Mouse (Mus musculus): ENCODE measurements around the gene Pola2. TPM values are rescaled to one million over a fixed set of nuclear protein-coding genes. Genes with fewer than 3 reads are reported as not detected.

Pola2 gene
- 10 to 100 TPM in 1 of 2 experiments, 1 to 10 TPM in 1; 8.7 to 10.6 TPM for total RNA-seq (2021)
- long read RNA-seq, experiment 1, partial matches to known transcripts: 0 of 4 reads
- long read RNA-seq, experiment 1, other reads (novel, unspliced or antisense): 3 of 4 reads
- long read RNA-seq, experiment 2, partial matches to known transcripts: 0 of 4 reads
- long read RNA-seq, experiment 2, other reads (novel, unspliced or antisense): 4 of 4 reads

DNA sequence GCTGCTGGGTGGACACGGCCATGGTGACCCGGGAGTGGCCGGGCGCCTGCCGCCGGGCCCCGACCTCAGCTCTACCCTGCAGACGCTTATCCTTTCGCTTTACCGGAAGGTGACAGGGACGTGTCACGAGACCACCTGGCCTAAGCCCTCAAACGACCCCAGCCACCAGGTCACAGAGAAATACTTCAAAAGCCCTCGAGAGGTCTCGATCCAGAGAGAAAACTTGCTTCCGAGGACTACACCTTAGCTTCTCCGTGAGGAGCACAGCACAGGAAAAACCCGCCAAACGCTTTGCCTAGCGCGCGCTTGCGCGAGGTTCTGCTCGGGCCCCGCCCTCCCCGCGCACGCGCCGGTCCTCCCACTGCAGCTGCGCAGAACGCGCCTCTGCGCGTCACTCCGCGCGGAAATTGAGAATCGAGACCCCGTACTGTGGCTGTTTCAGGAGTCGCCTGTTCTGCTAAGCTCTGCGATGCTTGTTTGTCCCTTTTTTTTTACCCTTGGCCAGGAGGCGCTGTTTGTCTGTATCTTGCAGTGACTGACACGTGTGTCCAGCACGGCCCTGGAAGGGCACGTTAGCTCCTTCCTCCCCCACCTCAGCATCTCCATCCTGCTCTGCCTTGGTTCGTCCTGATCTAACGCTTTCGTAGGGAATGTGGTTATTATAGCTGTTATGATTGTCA is at the start of gene Pola2:
Gene Pola2 (minus strand): TSS at position 320 of the 680 bp plus-strand sequence.
- DNase-seq: peak; percentile 91 to 93

DNA sequence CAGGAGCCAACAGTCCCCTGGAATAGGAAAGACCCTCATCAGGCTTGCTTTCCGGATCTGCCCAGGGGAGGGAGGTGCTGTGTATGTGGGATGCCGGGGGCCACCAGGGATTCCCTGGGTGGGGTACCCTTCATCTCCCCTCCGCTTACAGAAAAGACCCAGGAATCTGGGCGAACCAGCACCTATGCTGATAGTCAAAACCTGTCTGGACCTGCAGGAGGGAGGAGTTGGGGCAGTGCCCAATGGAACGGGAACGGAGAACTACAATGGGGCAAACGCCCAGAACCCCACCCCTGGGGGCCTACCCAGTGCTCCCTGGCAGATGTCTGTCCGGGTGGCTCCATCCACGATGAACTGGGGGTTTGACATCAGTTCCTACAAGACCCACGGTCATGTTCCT is 49.7 kb upstream of the Pola2 start:
- no peak for DNase-seq

GRCm38 (mm10) chr19:6009137-6009536 is 45.1 kb upstream of the Pola2 start:
- no peak for DNase-seq

- DNase-seq: no peak
Observed at GRCm38 (mm10) chr19:6007013-6007412, 43.0 kb upstream of the Pola2 start.

GRCm38 (mm10) chr19:6005541-6005940 is 41.5 kb upstream of the Pola2 start:
- DNase-seq: no peak

DNA sequence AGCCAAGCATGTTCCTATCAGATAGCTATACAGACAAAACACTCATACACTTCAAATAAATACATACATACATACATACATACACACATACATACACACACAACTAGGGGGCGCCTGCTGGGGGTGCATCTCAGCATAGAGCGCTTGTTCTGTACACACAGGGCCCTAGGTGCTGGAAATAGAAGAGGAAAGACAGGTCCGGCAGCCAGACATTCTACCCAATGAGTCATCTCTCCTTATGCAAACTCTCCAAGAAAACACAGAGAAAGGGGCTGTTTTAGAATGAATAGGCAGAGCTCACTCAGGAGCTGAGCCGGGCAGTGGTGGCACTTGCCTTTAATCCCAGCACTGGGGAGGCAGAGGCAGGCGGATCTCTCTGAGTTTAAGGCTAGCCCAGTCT is 36.0 kb upstream of the Pola2 start:
- DNase-seq: no peak

GRCm38 (mm10) chr19:5998180-5998579 is 34.2 kb upstream of the Pola2 start:
- DNase-seq: no peak

- no peak for DNase-seq
Observed at GRCm38 (mm10) chr19:5994711-5995110, 30.7 kb upstream of the Pola2 start.

DNA sequence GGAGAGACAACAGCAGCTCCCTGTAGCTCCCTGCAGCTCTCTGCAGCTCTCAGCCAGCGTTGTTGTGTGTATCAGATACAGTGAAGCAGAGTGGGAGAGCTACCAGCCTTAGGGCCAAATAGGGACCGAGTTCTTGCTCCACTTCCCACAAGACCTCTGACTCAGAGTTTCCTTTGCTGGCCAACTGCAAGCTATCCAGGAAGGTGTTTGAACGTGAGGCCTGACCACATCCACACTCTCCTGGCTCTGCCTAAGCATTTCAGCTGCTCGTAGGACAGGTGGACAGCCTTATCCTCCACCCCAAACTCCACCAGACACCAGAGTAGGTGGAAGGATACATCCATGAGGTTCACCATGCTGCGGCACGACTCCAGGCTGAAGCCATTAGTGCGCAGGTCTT is 28.0 kb upstream of the Pola2 start:
- no peak for DNase-seq

- no peak for DNase-seq
Observed at GRCm38 (mm10) chr19:5991467-5991866, 27.5 kb upstream of the Pola2 start.

DNA sequence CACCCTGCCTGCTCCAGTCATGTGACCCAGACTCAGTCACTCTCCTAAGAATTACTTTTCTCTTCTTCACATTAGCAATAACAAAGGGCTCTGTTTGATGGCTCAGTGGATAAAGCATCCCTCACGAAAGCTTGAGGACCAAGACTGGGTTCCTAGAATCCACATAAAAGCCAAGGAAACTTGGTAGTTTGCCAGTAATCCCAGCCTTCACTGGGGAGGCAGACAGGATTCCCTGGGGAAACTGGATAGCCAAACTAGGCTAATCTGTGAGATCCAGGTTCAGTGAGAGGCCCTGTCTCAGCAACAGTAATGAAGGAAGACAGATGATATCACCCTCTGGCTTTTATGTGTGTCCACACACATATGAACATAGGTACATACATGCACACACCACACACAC is 26.9 kb upstream of the Pola2 start:
- DNase-seq: no peak

DNA sequence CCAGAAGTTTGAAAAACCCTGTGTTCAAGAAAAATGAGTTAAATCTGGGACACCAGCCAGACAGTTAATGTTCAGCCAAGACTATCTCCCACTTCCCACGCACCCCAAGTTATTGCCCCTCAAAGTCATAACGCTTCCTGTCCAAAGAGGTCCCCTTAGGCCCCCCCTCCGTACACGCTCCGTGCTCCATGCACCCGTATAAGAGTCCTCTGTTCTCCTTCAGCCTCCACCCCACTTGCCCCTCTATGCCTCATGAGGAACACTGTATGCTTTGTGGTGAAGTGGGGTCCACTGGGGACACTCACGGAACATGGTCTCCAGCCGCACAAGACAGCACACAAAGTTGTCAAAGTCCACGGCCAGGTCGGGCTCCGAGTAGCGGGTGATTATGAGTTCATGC is 26.0 kb upstream of the Pola2 start:
- DNase-seq: no peak

- no peak for DNase-seq
Observed at GRCm38 (mm10) chr19:5989585-5989984, 25.6 kb upstream of the Pola2 start.

GRCm38 (mm10) chr19:5988815-5989452 is 24.9 kb upstream of the Pola2 start:
- peak; percentile 52 to 55 for DNase-seq

- DNase-seq: no peak
Observed at GRCm38 (mm10) chr19:5988027-5988814, 24.2 kb upstream of the Pola2 start.

- no peak for DNase-seq
Observed at GRCm38 (mm10) chr19:5986043-5986442, 22.0 kb upstream of the Pola2 start, which contains the start of gene Slc22a20. Gene Slc22a20 (minus strand): TSS chr19:5986143.

GRCm38 (mm10) chr19:5980477-5980876 is 16.5 kb upstream of the Pola2 start:
- DNase-seq: no peak

DNA sequence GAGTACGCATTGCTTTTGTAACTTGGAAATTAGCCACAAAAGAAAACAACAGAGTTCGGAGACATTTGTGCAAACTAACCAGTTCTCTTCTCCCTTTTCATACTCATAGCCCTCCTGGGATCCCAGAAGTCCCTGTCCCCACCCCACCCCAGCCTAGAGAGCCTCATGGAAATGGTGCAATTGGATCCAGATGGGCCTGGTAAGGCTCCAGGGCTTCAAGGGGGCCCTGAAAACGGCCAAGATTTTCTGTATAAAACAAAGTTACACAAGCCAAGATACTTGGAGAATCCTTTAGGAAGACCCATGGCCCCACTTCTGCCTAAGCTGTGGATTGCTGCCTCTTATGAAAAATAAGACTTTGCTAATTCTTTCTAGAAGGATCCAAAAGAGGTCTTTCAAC is 13.7 kb upstream of the Pola2 start:
- peak; percentile 34 to 47 for DNase-seq

DNA sequence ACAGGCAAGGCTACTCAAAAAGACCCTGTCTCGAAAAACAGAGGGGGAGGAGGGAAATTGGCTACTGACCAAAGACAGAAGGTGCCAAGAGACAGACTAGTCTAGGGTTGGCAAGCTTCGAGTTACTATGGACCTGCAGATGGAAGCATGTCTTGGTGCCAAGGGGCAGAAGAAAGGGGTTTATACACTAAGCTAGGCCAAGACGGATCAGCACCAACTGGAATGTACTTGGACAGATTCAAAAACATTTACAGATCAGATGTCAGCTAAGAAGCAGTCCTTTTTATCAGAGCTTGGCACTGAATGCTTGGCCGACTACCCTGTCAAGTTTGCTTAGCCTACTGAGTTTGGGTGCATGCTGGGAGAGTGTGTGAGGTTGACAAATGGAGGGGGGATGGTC is 11.7 kb upstream of the Pola2 start:
- no peak for DNase-seq

- no peak for DNase-seq
Observed at GRCm38 (mm10) chr19:5975112-5975511, 11.1 kb upstream of the Pola2 start.

- no peak for DNase-seq
Observed at GRCm38 (mm10) chr19:5967664-5968063, 3.7 kb upstream of the Pola2 start.

DNA sequence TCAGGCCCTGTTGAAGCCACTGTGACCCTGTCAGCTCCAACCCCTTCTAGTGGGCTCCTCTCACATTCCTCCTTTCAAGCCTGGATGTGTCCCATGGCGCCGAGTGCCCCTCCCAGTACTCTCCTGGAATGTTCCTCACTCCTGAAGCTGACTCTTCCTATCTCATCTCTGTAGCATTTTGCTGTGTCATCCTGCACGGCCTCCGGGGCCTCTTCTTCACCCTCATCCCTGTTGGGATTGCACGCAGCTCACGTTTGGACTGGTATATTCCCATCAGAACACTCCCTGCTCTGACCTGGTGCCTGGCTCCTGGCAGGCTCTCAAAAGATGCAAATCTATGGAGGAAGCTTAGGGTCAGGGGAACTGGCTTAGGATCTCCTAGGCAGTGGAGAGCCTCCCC is 2.8 kb upstream of the Pola2 start:
- DNase-seq: no peak

DNA sequence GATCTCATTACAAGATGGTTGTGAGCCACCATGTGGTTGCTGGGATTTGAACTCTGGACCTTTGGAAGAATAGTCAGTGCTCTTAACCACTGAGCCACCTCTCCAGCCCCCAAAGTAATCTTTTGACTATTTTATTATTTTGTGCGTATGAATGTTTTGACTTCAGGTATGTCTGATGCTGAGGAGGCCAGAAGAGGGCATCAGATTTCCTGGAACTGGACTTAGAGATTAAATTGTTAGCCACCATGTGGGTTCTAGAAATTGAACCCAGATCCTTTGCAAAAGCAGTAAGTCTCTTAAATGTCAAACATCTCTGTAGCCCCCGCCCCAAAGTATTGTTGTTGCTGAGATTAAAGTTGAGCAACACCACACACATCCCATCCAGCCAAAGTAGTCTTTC is 1.9 kb upstream of the Pola2 start:
- DNase-seq: no peak

All from heart, adult 18-20 months (tissue).